Mouse (Mus musculus) CH12F3 (cell line): ENCODE data around the gene Kit.

Experiments
- in situ Hi-C: fragments of 300-500 bp; cut with MboI; formaldehyde crosslinking; loops from 2 replicates; pipeline ENCODE4 v1.14.3; 2020; ENCODE audit warnings: low sequenced_read_pairs

Gene Kit

DNA sequence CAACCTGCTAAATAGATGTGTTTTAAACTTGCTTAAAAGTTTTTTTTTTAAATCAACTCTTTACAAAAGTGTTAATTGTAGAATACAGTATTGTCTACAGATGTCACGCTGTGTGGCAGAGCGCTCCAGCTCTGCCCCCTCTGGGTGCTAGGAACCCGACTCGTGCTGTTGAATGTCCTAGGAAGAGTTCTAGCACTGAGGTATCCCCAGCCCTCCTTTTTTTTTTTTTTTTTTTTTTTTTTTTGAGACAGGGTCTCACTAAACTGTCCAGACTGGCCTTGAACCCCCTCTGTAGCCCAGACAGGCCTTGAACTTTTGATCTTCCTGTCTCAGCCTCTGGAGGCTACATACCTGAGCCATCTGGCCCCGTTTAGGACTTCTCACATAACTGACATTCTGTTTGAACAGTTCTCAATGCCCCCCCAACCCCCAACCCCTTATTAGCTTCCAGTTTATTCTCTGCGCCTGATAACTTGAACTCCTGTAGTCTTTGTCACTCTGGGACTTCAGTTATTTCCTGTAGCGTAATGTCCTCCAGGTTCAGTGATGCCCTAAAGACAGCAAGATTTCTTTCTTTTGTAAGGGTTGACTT, 130.0 kb downstream of the Kit start:
- in situ Hi-C loops, result no loop called here

DNA sequence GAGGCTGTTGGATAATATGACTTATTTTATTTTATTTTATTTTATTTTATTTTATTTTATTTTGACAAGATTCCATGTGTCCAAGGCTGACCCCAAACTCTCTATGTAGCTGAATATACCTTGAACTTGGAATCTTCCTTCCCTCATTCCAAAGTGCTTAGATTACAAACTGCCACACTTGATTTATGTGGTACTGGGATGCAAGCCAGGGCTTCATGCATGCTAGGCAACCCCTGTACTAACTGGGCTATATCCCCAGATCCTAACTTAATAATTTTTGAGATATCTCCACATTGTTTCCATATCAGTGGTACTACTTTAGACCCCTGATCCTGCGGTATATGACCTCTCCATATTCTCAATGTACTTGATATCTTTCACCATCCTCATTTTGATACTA, 130.7 kb downstream of the Kit start:
- in situ Hi-C loops, result no loop called here
